Mouse (Mus musculus) stomach, postnatal 0 days (tissue): ENCODE results near the gene Trib3.

Source experiments
- CTCF ChIP-seq: IDR thresholded peaks from 2 replicates; pipeline ENCODE4 v1.5.1; 2016; ENCODE audit warnings: antibody characterized with exemption, low read depth, mild to moderate bottlenecking, moderate library complexity
- EP300 ChIP-seq: optimal IDR thresholded peaks from 2 replicates; pipeline ENCODE3; 2016; ENCODE audit warnings: antibody characterized with exemption

DNA sequence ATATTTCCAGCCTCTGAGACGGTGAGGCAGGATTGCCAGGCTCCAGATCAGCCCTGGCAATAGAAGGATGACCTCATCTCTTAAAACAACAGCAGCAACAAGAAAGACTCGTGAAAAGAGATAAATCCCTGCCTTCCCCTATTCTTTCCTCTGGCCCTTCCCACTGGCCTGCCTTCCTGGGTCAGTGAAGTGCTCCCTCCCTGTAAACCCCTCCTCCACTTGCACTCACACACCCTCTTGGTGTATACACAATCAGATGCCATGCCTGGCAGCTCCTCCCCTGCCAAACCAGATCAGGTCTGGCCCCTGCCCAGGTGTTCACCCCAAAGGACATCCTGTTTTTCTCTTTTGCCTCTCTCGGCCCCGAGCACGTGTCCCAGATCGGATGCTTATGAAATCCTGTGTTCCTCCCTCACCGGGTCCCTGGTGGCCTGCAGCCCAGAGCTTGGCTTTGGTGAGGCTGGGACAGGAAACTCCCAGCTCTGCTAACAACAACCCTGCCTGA, 16.5 kb upstream of the Trib3 start:
- TF ChIP-seq CTCF (no peak), EP300 (no peak)
